Mouse (Mus musculus) heart, embryonic 16.5 days (tissue): ENCODE measurements around the gene Wdr76. TPM values are rescaled to one million over a fixed set of nuclear protein-coding genes. Genes with fewer than 3 reads are reported as not detected.
"Not testable (repeated sequence)": the region's sequence is repeated elsewhere in the genome, so short reads cannot be mapped to it uniquely, and the experiment has no call there.

Source experiments
- ATAC-seq: fragments of 200-750 bp; cut with Nextera tagmentation; replicated peaks from 2 replicates; pipeline ENCODE4 v1.8.0; 2017; ENCODE audit warnings: moderate number of reproducible peaks; ENCODE audit not compliant: insufficient read depth, low FRiP score; ENCODE audit errors: extremely low read depth
- H3K27ac ChIP-seq: fragments of 300-500 bp; sonication (generic); 2 replicates; pipeline ENCODE4 v1.5.1; 2014; ENCODE audit warnings: mild to moderate bottlenecking, low read length, control low read depth, moderate library complexity
- H3K27me3 ChIP-seq: fragments of 300-500 bp; sonication (generic); 2 replicates; pipeline ENCODE4 v1.6.1; 2014; ENCODE audit warnings: low read length, mixed read lengths; ENCODE audit not compliant: control insufficient read depth, insufficient read depth
- H3K36me3 ChIP-seq: fragments of 300-500 bp; sonication (generic); 2 replicates; pipeline ENCODE4 v1.6.1; 2014; ENCODE audit not compliant: control insufficient read depth, insufficient read depth
- H3K4me1 ChIP-seq: fragments of 300-500 bp; sonication (generic); 2 replicates; pipeline ENCODE4 v1.6.1; 2014; ENCODE audit warnings: low read length, mixed read lengths; ENCODE audit not compliant: control insufficient read depth, insufficient read depth
- H3K4me2 ChIP-seq: fragments of 300-500 bp; sonication (generic); 2 replicates; pipeline ENCODE4 v1.6.1; 2014; ENCODE audit warnings: low read depth, mild to moderate bottlenecking, control low read depth, low read length
- H3K4me3 ChIP-seq: fragments of 300-500 bp; sonication (generic); 2 replicates; pipeline ENCODE4 v1.5.1; 2014; ENCODE audit warnings: mild to moderate bottlenecking, control low read depth, low read length
- H3K9ac ChIP-seq: fragments of 300-500 bp; sonication (generic); 2 replicates; pipeline ENCODE4 v1.6.1; 2014; ENCODE audit warnings: low read length, control low read depth
- H3K9me3 ChIP-seq: fragments of 300-500 bp; sonication (generic); replicated peaks from 2 replicates; pipeline ENCODE4 v1.6.1; 2016; ENCODE audit warnings: low read length; ENCODE audit not compliant: control insufficient read depth
- WGBS: fragments of 180-500 bp; shearing (Covaris S2); extraction: QIAGEN DNeasy Blood & Tissue Kit; methylation state at CpG from one replicate; pipeline ENCODE4 v1.1.7; 2014; 5-methylcytosine and 5-hydroxymethylcytosine counted together
- polyA plus RNA-seq: library from polyadenylated mRNA; unstranded; fragments of >200 nt; fragmentation: Nextera tagmentation; extraction: Ambion mirVana; gene quantifications from 2 replicates; pipeline ENCODE4 v1.2.1, GENCODE M21; 2015

The Wdr76 gene
- polyA plus RNA-seq, 1 experiment from 2014 or later: 7.8 TPM

DNA sequence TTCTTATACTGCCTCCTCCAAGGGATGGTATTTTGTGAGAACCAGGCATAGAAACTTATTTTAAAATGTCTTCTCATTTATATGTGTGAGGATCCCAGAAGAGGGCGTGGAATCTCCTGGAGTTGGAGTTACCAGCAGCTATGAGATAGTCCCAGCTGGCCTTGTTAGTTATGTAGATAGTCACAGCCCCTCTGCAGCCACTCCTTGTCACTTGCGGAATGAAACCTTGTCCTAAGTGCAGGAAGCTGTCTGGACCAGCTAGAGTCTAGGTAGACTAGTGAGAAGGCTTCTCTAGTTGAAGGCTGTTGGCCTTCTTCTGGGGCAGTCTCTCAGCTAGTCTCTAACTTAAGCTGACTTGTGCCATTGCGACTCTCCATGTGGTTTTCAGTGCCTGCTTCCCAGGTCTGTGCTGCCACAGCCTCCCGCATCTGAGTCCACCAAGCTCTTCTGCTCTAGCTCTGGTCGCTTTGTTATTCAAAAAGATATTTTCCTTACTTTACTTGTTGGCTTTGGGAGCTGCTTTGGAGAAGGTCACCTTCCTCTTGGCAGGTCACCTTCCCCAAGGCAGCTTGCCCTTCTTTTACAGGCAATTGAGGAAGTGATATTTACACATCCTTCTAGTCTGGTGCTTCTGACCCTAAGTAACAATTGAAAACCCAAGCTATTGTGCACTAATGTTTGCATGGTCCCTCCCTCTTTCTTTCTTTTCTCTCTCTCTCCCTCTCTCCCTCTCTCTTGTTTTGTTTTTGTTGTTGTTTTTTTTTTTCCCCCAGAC is 6.7 kb downstream of the Wdr76 start:
- not testable (repeated sequence) for H3K4me3 ChIP-seq, ATAC-seq, H3K27me3 ChIP-seq, H3K9ac ChIP-seq, H3K4me1 ChIP-seq, H3K9me3 ChIP-seq, H3K4me2 ChIP-seq, H3K27ac ChIP-seq
- 93% methylated on average over 4 of the region's 5 CpGs for WGBS
- peaks cover 19% of the 10 kb centered on the region; the same call in 1 of the 2 replicates for H3K36me3 ChIP-seq

DNA sequence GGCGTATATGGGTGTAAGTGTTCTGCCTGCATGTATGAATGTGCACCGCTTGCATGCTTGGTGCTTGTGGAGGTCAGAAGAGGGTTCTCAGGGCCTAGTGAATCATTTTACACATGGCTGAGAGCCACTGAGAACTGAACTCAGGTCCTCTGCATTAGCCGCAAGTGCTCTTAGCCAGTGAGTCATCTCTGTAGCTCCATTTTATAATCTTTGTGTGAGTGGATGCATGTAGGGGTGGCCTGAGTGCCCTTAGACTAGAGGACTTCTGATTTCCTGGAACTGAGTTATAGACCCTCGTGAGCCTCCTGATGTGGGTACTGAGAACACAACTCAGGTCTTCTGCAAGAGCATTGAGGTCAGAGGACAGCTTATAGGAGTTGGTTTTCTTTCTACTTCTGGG is 7.7 kb downstream of the Wdr76 start:
- Histone ChIP-seq H3K4me2 (no peak overlapping the region), H3K9ac (no peak overlapping the region), H3K9me3 (no peaks in the 10 kb centered on the region), H3K4me3 (no peak overlapping the region), H3K27ac (no peak overlapping the region), H3K36me3 (peaks cover 19% of the 10 kb centered on the region; the same call in 1 of the 2 replicates), H3K4me1 (peaks cover 3% of the 10 kb centered on the region; the same call in 1 of the 2 replicates), H3K27me3 (no peaks in the 10 kb centered on the region)
- no peak for ATAC-seq
- WGBS: 92% methylated on average over 4 of the region's 4 CpGs

DNA sequence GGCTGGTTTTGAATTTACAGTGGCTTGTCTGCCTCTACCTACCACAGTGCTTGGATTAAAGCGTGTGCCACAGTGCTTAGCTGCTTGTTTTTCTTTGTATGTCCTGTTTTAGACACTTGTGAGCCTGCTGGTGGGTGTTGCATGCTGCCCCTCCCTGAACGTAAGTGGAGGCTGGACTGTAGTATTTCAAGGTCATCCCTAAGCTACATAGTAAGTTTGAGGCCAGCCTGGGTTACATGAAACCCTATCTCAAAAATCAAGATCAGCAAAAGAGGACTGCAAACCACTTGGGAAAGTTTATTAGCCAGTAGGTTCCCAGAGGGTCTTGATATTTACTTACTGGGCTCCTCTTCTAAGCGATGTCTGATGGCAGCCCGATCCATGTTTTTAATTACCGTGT is 11.6 kb downstream of the Wdr76 start:
- WGBS: 90% methylated on average over 5 of the region's 5 CpGs
- H3K36me3 ChIP-seq: peaks cover 13% of the 10 kb centered on the region; the same call in 1 of the 2 replicates
- no peak overlapping the region for H3K27ac ChIP-seq
- H3K4me3 ChIP-seq: no peak overlapping the region
- ATAC-seq: no peak
- no peaks in the 10 kb centered on the region for H3K9me3 ChIP-seq
- H3K4me1 ChIP-seq: no peaks in the 10 kb centered on the region
- no peak overlapping the region for H3K4me2 ChIP-seq
- H3K27me3 ChIP-seq: no peaks in the 10 kb centered on the region
- no peak overlapping the region for H3K9ac ChIP-seq

DNA sequence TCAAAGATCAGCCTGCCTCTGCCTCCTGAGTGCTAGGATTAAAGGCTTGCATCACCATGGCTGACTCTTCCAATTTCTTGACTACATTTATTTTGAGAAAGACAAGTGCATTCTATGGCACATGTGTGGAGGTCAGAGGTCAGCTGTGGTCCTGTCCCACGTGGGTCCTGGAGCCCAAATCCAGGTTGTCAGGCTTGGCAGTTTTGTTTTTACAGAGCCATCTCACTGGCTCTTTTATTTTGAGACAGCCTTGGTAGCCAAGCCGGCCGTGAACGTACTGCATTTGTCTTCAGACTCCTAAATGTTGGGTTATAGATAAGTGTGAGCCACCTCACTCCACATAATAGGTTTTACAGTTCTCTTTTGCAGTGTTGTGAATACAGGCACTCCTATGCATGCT is 12.2 kb downstream of the Wdr76 start:
- not testable (repeated sequence) for H3K27me3 ChIP-seq, H3K4me3 ChIP-seq, ATAC-seq, H3K4me1 ChIP-seq, H3K27ac ChIP-seq, H3K4me2 ChIP-seq, H3K9ac ChIP-seq, H3K9me3 ChIP-seq
- WGBS: 88% methylated on average over 4 of the region's 4 CpGs
- peaks cover 13% of the 10 kb centered on the region; the same call in 1 of the 2 replicates for H3K36me3 ChIP-seq

DNA sequence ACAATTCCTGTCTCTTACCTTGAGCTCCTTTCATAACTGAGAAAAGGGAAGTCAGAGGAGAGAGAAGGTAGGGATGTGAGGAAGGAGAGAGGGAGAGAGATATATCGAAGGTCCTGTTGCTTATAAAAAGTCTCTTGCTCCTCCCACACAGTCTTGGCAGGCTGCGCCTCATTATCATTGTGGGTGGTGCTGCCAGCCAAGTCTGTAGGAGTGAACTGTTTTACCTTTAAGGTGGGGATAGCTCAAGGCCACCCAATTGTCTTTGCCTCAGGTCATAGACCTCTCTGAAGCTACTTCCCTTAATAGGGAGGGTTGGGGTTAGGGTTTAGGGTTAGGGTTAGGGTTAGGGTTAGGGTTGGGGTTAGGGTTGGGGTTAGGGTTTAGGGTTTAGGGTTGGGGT is 15.5 kb downstream of the Wdr76 start:
- H3K9me3 ChIP-seq: no peaks in the 10 kb centered on the region
- no peak overlapping the region for H3K9ac ChIP-seq
- peaks cover 17% of the 10 kb centered on the region; the same call in 1 of the 2 replicates for H3K36me3 ChIP-seq
- H3K4me2 ChIP-seq: no peak overlapping the region
- no peak overlapping the region for H3K27ac ChIP-seq
- H3K4me1 ChIP-seq: no peaks in the 10 kb centered on the region
- WGBS: 77% methylated on average over 2 of the region's 2 CpGs
- no peaks in the 10 kb centered on the region for H3K27me3 ChIP-seq
- H3K4me3 ChIP-seq: no peak overlapping the region
- ATAC-seq: no peak

DNA sequence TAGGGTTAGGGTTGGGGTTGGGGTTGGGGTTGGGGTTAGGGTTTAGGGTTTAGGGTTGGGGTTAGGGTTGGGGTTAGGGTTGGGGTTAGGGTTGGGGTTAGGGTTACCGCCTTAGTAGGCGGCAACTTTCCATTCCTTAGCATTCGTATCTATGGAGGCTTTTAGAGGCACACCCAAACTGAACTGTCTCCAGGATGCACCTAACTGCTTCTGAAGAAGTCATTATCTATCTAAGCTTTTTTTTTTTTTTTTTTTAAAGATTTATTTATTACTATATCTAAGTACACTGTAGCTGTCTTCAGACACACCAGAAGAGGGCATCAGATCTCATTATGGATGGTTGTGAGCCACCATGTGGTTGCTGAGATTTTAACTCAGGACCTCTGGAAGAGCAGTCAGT is 16.3 kb downstream of the Wdr76 start:
- not testable (repeated sequence) for H3K4me2 ChIP-seq, H3K9me3 ChIP-seq, H3K9ac ChIP-seq, H3K4me1 ChIP-seq, H3K27me3 ChIP-seq, ATAC-seq, H3K27ac ChIP-seq, H3K4me3 ChIP-seq
- 92% methylated on average over 3 of the region's 3 CpGs for WGBS
- peaks cover 13% of the 10 kb centered on the region; the same call in 1 of the 2 replicates for H3K36me3 ChIP-seq

DNA sequence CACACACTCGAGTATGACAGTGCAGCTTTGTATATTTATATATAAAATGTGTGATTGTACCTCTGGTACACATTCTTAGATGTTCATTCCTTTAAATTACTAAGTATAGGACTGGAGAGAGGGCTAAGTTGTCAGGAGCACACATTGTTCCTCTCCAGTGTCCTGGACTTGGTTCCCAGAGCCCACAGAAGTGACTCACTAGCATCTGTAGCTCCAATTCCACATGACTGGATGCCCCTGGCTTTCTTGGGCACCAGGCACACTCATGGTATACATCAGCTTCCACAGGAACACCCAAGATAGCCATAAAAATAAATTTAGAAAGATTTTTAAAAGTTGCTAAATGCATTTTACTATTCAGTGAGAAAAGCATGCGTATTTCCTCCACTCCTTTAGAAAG is 18.5 kb downstream of the Wdr76 start:
- peaks cover 3% of the 10 kb centered on the region; the same call in 1 of the 2 replicates for H3K36me3 ChIP-seq
- no peak overlapping the region for H3K9ac ChIP-seq
- no peaks in the 10 kb centered on the region for H3K4me1 ChIP-seq
- H3K27me3 ChIP-seq: no peaks in the 10 kb centered on the region
- no peak overlapping the region for H3K4me3 ChIP-seq
- no peak for ATAC-seq
- H3K9me3 ChIP-seq: no peaks in the 10 kb centered on the region
- H3K4me2 ChIP-seq: no peak overlapping the region
- H3K27ac ChIP-seq: no peak overlapping the region
- 88% methylated on average over 2 of the region's 2 CpGs for WGBS

DNA sequence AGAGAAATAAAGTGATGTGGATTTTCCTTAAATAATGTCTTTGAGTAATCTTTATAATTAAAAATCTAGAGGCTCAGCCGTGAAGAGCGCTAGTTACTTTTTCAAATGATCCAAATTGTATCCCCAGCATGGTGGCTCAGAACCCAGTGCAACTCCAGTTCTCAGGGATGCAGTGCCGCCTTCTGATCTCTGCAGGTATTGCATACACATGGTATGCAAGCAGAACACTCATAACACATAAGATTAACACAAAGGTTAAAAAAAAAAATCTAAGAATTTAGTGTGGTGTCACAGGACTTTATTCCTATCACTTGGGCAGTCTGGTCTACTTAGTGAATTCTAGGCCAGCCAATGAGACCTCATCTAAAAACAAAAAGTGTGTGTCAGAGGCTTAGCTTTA is 38.3 kb downstream of the Wdr76 start:
- no peak for ATAC-seq
- no peaks in the 10 kb centered on the region for H3K27me3 ChIP-seq
- H3K4me3 ChIP-seq: no peak overlapping the region
- peaks cover 6% of the 10 kb centered on the region; the same call in 1 of the 2 replicates for H3K9me3 ChIP-seq
- H3K27ac ChIP-seq: no peak overlapping the region
- no peak overlapping the region for H3K9ac ChIP-seq
- H3K4me1 ChIP-seq: peaks cover 5% of the 10 kb centered on the region
- no peak overlapping the region for H3K4me2 ChIP-seq
- 90% methylated on average over 3 of the region's 3 CpGs for WGBS
- peaks cover 33% of the 10 kb centered on the region for H3K36me3 ChIP-seq

DNA sequence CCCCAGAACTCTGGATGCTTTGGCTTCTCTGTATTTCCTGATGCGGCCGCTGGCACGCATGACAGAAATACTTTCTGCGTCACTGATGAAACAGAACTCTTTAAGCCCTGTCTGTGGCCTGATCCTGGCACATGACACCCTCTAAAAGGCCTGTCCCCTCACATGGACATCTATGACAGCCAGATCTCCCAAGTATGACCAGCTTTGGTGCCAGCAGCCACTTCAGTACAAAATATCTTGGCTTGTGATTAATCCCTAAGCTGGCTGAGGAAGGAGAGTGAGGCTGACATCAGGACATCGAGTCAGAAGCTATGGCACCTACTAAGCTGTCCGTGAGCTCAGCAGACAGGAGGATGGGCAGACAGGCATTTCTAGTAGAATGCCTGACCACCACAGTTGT is 43.1 kb downstream of the Wdr76 start:
- peak overlapping the region; percentile 50 for H3K4me2 ChIP-seq
- peaks cover 16% of the 10 kb centered on the region for H3K36me3 ChIP-seq
- ATAC-seq: peak; percentile 71
- H3K27ac ChIP-seq: peak overlapping the region; percentile 87
- H3K9me3 ChIP-seq: no peaks in the 10 kb centered on the region
- H3K9ac ChIP-seq: peak overlapping the region; percentile 52
- H3K4me3 ChIP-seq: peak overlapping the region; percentile 40
- H3K27me3 ChIP-seq: no peaks in the 10 kb centered on the region
- 58% methylated on average over 6 of the region's 6 CpGs for WGBS
- H3K4me1 ChIP-seq: peaks cover 11% of the 10 kb centered on the region
